In the genomic region with DNA sequence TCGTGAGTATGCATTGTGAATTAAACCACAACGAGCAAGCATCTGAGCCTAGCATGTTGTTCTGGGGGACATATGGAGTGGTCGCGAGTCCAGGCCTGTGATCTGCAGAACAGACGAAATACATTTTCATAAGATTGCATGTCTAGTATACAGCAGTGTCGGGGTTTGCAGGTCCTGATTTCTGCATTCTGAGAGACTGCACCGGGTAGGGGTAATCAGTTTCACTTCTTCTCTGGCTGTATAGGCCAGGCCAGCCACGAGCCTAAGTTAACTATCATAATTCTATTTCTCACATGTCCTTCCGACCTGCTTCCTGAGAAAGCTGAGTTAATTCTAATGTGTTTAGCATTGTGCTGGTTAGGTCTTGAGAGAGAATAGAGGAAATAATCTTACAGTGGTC, we compare ENCODE assay signal across 20 mouse cellular contexts.
"Had no signal": no experiment of that assay in that cellular context is flagged by ENCODE, and none has a peak within 500 bp of the region (broad histone marks: within the 10 kb centered on the region; RNA-seq: fewer than 3 reads in every experiment).

No protein-coding gene starts in this region.

- ATAC-seq: intestine, postnatal 0 days; liver, embryonic 12.5 days had no signal

- H3K27me3 ChIP-seq: limb, embryonic 13.5 days; liver, embryonic 12.5 days; liver, embryonic 15.5 days; lung, embryonic 15.5 days; stomach, embryonic 15.5 days had no signal

- H3K4me3 ChIP-seq: layer of hippocampus, adult 2 months; limb, embryonic 10.5 days; limb, embryonic 13.5 days; liver, embryonic 12.5 days; liver, embryonic 15.5 days; lung, embryonic 15.5 days; stomach, embryonic 15.5 days had no signal

- H3K4me2 ChIP-seq: limb, embryonic 13.5 days; liver, embryonic 12.5 days; liver, embryonic 15.5 days; lung, embryonic 15.5 days; midbrain, embryonic 11.5 days; stomach, embryonic 15.5 days had no signal

- H3K9ac ChIP-seq: limb, embryonic 13.5 days; liver, embryonic 12.5 days; liver, embryonic 15.5 days; lung, embryonic 15.5 days; stomach, embryonic 15.5 days had no signal

- H3K9me3 ChIP-seq: limb, embryonic 10.5 days; limb, embryonic 13.5 days; liver, embryonic 12.5 days; liver, embryonic 15.5 days; lung, embryonic 15.5 days; stomach, embryonic 15.5 days had no signal

- H3K4me1 ChIP-seq: limb, embryonic 10.5 days; limb, embryonic 13.5 days; liver, embryonic 12.5 days; liver, embryonic 15.5 days; lung, embryonic 15.5 days; stomach, embryonic 15.5 days had no signal

- DNase-seq: kidney, adult 2 months; kidney, postnatal 25 days; layer of hippocampus, postnatal 36 days; liver; lung, adult 18-20 months; lung, postnatal 10 days; lung, postnatal 36 days; midbrain, embryonic 14.5 days; thymus, adult 18-20 months; thymus, postnatal 36 days had no signal

- H3K27ac ChIP-seq: kidney, postnatal 0 days; layer of hippocampus, adult 2 months; limb, embryonic 10.5 days; limb, embryonic 13.5 days; liver, embryonic 12.5 days; liver, embryonic 15.5 days; lung, embryonic 15.5 days; stomach, embryonic 15.5 days had no signal
